Mouse (Mus musculus): ENCODE results near the gene Fkbp1a.

DNA sequence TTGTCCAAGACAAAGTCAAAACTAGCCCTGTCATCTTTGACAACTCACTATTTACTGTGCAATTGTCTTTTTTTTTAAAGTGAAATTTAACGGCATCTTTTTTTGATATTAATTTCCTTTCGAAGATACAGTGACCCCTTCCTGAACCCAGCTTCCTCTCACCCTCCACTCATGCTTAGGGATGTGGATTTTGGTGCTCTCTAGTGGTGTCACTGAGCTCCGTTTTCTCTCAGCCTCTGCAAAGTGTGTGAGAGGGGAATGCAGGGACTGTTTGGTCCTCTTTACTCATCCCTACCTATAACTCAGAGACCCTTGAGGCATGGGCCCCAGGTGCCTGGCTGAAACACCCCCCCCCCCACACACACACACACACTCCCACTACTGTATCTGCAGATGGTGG, 43.7 kb downstream of the Fkbp1a start:
- no peak for TF ChIP-seq POLR2A (IDR thresholded peaks at IDR 0.05; ENCODE audit: low read depth, low read length)
- TF ChIP-seq CTCF (conservative IDR thresholded peaks at IDR 0.05; ENCODE audit: insufficient read depth, insufficient read length, low read depth, low read length), result peak; percentile 46
